Mouse (Mus musculus) right cerebral cortex, postnatal 10 days (tissue): ENCODE measurements around the gene Lcn12.
A peak's percentile ranks its signal among the peaks of the same experiment; 100 is the strongest.

ENCODE experiments used
- DNase-seq, 2 experiments: peaks; one replicate each; pipeline ENCODE4 v3.0.0; 2021; ENCODE audit warnings: low spot score in 2 of 2

The Lcn12 gene

GRCm38 (mm10) chr2:25460551-25461309 lies 33.0 kb downstream of the Lcn12 start, which contains the start of gene Paxx:
Paxx (minus strand) TSS chr2:25461094.
- peak; percentile 96 to 97 for DNase-seq

- peak; percentile 61 to 67 for DNase-seq
These were observed 33.6 kb downstream of the Lcn12 start for GRCm38 (mm10) chr2:25460135-25460534.

GRCm38 (mm10) chr2:25458911-25459310 lies 34.8 kb downstream of the Lcn12 start:
- peak in 1 of 2 experiments; percentile 46 for DNase-seq

GRCm38 (mm10) chr2:25457022-25457896 lies 36.5 kb downstream of the Lcn12 start:
- peak in 1 of 2 experiments; percentile 33 for DNase-seq

- no peak for DNase-seq
These were observed 37.3 kb downstream of the Lcn12 start, which contains the start of gene Clic3 for GRCm38 (mm10) chr2:25456205-25456953. Clic3 (plus strand) TSS chr2:25456838.

GRCm38 (mm10) chr2:25452951-25453350 lies 40.8 kb downstream of the Lcn12 start:
- DNase-seq = no peak

GRCm38 (mm10) chr2:25450853-25451647 lies 42.7 kb downstream of the Lcn12 start:
- DNase-seq = no peak

- DNase-seq = no peak
These were observed 51.0 kb downstream of the Lcn12 start for GRCm38 (mm10) chr2:25442682-25443081.

GRCm38 (mm10) chr2:25441067-25441466 lies 52.6 kb downstream of the Lcn12 start:
- DNase-seq = no peak
